Mouse (Mus musculus) T-helper 2 cell (primary cell): ENCODE data around the gene Fbxw17.
"Not testable (repeated sequence)": the region's sequence is repeated elsewhere in the genome, so short reads cannot be mapped to it uniquely, and the experiment has no call there.

Experiments
- in situ Hi-C: fragments of 300-600 bp; cut with MboI, MseI; formaldehyde crosslinking; loops from one replicate; pipeline ENCODE4 v1.15.1; 2025; ENCODE audit warnings: high pct_unique_total_duplicates

Gene Fbxw17

DNA sequence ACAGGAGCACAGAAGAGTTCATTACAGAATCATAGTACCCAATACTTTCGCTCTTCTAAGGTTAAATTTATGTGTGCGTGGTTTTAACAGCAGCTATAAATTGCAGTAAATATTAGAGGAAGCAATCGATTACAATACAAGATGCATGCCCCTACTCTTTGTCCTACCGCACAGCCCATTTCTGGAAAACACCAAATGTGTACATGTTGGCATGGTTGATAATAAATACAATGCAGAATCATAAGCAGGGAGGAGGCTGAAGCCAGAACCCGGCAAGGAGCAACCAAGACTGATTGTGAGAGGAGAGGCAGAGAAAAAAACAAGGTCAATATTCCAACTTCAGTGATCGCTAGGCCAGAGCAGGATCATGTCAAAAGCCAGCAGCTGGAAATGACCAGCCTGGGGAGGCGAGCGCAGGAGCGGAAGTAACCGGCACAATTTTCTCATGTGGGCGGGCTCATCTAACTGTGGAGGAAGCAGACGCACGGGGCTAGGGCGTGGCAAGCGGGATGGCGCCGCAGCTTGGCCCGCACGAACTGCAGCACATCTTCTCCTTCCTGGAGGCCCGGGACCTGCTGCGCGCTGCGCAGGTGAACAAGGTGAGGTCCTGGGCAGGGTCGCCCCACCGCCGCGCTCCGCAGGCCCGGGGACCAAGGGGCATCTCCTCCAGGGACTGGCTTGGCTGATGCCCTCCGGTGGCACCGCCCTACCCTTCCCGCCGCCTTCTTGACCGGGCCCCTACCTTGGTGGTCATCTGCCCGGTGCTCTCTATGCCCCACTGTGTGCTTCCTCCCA is at the start of gene Fbxw17:
Gene Fbxw17 (plus strand): TSS at position 476 of the 795 bp plus-strand sequence.
- in situ Hi-C loops: no loop called here

DNA sequence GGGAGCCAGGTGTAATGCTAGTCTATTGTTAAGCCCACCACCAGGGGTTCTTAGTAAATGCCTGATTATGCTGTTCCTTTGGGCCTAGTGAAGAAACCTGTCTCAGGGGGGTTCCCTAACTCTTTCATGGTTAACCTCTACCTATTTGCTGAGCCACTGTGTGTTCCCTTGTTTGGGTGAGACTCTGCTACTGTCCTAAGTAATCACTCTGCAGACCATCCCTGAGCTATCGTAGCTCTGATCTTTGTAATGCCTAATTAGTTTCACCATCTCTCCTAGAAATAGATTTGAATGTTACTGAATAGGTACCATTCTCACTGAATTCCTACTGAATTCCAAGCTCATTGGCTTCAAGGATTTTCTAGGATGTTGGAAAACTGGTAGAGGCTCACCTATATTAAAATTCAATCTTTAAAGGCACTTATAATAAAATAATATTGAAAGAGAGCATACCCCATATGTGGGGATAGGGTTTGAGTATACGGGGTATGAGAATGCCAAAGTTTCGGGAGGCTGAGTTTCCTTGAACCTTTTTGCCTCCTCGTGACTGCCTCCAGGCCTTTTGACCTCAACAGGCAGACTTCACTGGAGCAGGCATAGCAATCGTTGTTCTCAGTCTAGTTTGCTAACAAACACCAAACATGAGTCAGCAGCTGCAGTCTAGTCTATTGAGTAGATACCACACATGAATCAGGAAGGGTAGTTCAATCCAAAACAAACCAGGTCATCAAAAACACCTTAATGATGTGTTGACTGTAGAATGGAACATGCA is 44.5 kb upstream of the Fbxw17 start:
- in situ Hi-C loops: loop anchor here (5.0 to 10.0 kb wide), 2 partner anchors 139 to 532 kb away; no protein-coding TSS in a partner anchor

DNA sequence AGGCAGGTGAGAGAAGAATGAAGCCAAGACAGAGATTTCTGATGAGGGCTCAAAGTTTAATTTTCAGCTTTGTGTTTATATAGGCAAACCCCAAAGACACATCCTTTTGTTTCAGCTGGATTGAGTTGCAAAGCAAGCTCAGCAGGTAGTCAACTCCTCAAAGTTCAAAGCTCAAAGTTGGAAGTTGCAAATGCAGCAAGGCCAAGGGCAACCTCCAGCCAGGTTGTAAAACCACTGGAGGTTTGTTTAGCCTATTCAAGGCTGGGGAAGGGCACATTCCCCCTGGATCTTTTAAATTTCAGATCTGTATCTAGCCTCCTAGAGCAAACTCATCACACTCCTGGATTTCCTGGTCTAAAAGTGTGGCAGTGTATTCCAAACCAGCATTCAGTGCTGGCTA is 28.5 kb upstream of the Fbxw17 start:
- in situ Hi-C loops: not testable (repeated sequence)

DNA sequence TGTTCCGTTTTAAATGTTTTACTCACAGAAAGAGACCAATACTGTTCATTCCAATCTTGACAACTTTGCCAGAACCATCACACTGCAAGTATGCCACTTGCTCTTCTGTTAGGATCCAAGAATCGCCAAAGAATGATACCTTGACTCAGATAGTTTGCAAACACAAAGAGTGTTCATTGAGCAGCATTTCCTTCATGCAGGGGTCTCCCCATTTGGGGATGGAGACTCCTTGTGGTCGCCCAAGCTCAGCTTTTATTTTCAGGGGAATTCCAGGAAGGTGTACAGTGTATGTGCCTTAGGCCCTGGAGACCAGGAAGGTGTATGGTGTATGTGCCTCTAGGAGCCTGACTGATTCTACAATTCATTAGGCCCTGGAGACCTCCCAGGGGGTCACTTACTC is 757 bp downstream of the Fbxw17 start:
- in situ Hi-C loops: no loop called here

DNA sequence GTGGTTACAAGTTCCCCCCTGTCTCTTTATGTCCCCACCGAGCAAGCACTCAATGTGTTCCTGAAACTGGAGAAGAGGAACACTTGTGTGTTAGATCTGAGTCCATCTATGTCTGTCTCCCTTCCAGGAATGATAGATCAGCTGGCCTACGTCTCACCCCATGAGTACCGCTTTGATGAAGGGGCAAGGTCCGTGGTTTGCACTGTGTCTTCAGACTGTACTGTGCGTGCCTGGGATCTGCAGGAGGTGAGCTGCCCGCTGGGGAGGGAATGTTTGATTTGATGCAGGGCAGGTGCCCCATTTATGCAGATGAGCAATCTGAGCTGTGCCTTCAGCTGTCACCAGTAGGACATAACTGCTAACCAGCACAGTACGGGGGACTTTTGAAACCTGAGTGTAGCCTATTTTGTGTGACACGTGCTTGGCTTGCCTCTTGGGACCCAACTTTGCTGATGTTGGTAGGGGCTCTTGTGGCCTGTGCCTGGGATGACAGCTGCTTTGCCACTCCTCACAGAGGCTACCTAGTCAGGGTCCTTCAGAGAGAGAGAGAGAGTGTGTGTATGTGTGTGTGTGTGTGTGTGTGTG is 6.1 kb downstream of the Fbxw17 start:
- in situ Hi-C loops: no loop called here

DNA sequence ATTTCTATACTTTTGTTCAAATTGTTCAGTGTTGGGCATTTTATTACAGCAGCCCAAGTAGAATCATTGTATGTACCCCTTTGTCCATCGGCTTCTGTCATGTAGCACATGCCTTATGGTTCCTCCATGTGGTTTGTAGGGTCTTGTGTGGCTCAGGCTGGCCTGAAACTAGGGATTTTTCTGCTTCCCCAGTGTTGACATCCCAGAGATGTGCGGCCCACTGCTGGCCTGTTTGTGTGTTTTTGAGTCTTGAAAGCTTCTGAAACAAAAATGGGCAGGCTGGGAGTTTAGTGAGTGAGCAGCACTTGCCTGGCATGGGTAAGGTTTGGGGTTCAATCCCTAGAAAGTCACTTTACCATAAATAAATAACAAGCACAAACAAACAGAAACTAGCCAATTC is 6.9 kb downstream of the Fbxw17 start:
- in situ Hi-C loops: no loop called here

DNA sequence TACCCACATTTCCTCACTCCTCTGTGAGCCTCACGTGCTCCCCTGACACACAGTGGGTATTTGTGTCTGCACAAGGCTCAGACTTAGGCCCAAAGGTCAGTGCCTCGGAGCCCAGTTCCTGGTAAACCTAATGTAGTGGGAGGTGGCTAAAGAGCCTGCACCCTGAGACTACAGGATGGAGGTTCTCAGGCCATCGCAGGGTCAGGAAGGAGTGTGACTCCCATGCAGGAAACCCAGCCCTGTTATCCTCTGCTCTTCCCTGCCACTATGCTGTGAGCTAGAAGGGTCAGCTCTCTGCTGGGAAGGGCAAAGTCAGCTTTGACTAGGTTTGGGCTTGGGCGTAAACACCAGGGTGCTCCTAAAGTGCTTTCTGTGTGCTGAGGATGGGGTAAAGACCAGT is 9.0 kb downstream of the Fbxw17 start:
- in situ Hi-C loops: no loop called here

DNA sequence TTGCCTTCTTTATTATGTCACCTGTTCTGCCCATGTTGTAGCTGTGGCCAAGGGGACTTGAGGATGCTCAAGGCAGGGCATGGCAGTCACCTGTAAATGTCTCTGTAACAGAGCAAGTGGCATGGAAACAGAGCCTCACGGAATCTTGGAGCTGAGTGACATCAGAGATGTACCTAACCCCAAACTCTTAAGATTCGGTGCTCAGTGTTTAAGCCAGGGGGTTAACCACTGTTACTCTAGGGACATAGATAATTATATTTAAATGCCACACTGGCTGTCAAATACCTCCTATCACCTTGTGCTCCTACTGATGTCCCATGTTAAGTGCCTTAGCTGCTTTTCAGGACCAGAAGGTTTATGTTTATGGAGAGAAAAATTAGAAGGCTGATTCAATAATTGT is 26.1 kb downstream of the Fbxw17 start, which contains the start of gene Gm47429:
Gene Gm47429 (minus strand): TSS at position 101 of the 400 bp plus-strand sequence.
- in situ Hi-C loops: no loop called here

DNA sequence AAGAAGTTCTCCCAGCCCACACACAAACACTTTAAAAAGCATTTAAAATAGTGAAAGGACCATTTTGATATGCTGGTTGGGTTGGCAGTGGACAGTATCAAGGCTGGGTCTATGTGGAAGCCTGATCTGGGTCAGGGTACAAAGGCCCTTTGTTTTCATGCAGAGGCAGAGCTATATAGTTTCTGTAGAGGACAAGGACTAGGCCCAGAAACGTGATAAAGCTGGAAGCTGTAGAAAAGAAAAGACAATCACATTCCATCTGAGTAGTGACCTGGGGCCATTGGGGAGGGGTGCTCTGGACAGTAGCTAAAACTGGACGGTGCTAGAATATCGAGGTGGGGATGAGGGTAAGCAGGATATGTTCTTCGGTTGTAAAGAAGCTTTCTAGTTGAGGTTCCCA is 27.6 kb downstream of the Fbxw17 start:
- in situ Hi-C loops: no loop called here

DNA sequence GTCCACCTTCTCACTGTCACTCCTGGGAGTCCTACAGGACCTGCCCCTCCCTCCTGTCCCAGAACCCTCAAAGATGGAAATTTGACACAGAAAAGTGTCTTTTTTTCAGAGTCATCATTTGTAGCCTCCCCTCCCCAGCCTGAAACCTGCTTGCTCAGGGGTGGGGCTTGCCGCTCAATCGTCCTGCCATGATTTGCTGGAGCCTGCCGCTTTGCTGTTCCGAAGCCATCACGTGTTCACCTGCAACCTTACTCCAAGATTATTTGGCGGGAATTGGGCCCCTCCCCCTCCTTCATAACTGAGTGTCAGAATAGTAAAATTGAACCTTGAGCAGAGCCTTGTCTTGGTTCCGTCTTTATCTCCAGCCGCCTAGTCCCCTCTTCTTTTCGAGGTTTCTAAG is 34.6 kb downstream of the Fbxw17 start:
- in situ Hi-C loops: not testable (repeated sequence)

DNA sequence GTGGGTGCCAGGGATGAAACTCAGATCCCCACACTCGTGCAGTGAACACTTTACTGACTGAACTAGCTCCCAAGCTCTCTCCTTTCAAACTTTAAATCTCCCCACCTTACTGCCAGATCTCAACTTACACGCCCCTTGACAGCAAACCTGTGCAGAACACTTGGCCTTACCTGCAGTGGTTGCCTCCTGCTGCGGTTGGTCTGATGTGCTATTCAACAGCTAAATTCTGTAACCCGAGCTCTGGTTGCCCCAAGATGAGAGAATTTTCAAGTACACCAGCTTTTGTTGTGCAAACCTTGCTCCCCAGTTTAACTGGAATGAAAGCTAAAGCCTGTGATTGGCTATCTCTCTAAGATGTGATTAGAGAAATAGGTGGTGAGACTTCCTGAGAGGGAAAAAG is 35.8 kb downstream of the Fbxw17 start:
- in situ Hi-C loops: no loop called here

DNA sequence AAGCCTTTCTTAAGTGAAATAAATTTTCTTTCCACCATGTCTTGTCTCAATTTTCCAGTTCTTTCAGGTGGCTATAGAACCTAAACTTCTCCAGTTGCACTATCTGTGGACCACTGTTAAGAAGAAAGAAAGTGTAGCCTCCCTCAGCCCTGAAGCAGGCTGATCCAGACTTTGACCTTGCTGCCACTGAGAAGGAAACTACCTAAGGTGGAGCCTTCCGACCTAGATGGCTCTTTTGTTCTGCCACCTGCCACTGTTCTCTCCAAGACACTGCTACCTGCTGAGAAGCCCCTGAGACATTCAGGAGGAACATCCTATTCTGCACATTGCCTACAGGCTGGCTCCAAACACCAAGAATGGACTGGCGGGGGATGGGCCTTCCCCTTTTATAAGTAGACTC is 42.8 kb downstream of the Fbxw17 start:
- in situ Hi-C loops: not testable (repeated sequence)

DNA sequence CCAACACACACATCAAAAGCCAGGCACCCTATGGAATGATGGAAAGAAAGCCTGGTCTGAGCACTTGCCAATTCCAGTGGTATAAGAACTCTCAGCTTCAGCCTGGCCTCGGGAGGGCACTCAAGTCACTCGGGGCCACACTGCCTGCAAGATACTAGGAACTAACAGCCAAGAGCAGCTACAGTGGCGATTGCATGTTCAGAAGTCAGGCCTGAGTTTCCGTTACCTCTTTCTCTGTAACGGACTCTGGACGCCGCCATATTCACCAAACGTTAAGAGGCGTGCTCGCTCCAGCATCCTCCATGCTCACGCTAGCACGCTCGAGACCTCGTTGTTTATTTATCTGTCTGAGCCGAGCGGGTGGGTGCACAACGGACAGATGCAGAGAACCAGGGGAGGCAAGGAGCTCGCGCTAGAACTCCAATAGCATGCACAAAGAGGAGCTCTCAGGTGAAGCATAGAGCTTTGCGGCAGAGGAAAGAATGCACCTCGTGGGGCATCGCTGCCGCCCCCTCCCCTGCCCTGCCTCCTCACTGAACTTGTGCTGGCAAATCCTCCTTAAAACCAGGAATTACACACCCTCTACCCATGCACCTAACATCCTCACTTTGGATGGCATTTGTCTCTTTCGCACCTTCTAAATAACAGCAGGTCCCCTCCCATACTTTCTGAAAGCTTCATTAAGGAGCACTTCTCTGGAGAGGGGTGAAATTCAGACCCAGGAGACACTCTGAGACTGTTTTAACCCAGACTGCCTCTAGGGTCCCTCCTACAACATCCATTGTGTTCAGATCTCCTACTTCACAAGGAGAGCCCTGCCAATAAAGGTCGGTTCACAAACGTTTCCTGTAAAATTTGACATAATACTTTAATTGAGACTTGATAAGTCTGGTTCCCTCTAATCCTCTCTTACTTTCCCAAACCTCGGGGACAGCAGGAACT is 47.2 kb downstream of the Fbxw17 start:
- in situ Hi-C loops: no loop called here

DNA sequence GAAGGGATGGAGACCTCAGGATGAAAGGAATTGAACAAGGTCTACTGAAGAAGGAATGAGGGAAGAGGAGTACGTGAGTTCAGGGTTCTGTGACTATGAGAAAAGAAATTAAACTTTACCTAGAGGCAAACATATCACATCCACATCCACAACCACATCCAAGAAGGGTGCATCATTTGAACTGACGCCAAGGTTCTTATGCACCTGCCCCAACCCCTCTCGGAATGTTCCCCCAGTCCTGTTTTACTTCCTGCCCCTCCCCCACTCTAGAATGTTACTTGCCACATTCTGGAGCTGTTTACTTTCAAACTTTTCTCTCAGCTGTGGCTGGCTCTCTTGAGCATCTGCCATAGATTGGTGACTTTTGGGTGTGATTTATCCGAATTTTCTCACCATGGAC is 49.3 kb downstream of the Fbxw17 start, which contains the start of gene Nutm2:
Gene Nutm2 (plus strand): TSS at position 301 of the 400 bp plus-strand sequence.
- in situ Hi-C loops: no loop called here
